Comparison of ENCODE assay signal across 22 mouse cellular contexts in the genomic region with DNA sequence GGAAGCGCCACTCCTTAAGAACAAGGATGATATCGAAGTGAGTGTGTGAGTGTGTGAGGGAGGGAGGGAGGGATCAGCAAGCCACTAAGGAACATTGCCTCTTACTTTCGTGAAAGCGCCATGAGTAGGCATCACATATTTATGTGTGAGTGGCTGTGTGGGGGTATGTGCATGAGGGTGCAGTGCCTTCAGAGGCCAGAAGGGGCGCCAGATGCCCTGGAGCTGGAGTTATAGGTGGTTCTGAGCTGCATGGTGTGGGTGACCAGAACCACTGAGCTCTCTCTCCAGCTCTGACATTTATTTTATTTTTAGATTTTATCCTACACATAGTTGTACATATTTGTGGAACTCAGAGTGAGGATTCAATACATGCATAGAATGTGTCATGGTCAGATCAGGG.
DNase-seq lines count a peak whose midpoint lies in the region; ATAC-seq and TF ChIP-seq lines count a peak whose summit lies in the region.
"Had no signal": no experiment of that assay in that cellular context is flagged by ENCODE, and none has a peak within 500 bp of the region (broad histone marks: within the 10 kb centered on the region; RNA-seq: fewer than 3 reads in every experiment).

No protein-coding gene starts in this region.

- no peaks in the 10 kb centered on the region for H3K36me3 ChIP-seq in liver, postnatal 0 days (replicated peaks; ENCODE audit: insufficient read depth, low read length)
- H3K36me3 ChIP-seq in liver, embryonic 11.5 days (ENCODE audit: control insufficient read depth, insufficient read depth, low read length): no peaks in the 10 kb centered on the region
- peaks cover 96% of the 10 kb centered on the region for H3K36me3 ChIP-seq in E14TG2a.4 (ENCODE audit: insufficient read depth, low read length)
- H3K36me3 ChIP-seq in forebrain, embryonic 13.5 days (ENCODE audit: poor library complexity, severe bottlenecking): no peaks in the 10 kb centered on the region
- H3K36me3 ChIP-seq: forebrain, embryonic 15.5 days; hindbrain, embryonic 10.5 days; limb, embryonic 12.5 days; midbrain, embryonic 12.5 days; neural tube, embryonic 13.5 days had no signal

- H3K9me3 ChIP-seq in liver, postnatal 0 days (ENCODE audit: low read length): no peaks in the 10 kb centered on the region
- H3K9me3 ChIP-seq in liver, embryonic 11.5 days (ENCODE audit: control insufficient read depth, low read length): no peaks in the 10 kb centered on the region
- H3K9me3 ChIP-seq in E14TG2a.4 (ENCODE audit: low read length): no peaks in the 10 kb centered on the region
- H3K9me3 ChIP-seq in forebrain, embryonic 13.5 days (replicated peaks): no peaks in the 10 kb centered on the region
- H3K9me3 ChIP-seq: forebrain, embryonic 15.5 days; hindbrain, embryonic 10.5 days; midbrain, embryonic 12.5 days; neural tube, embryonic 13.5 days had no signal

- WGBS in liver, postnatal 0 days (ENCODE audit: insufficient replicate concordance): 77% methylated on average over 5 of the region's 5 CpGs
- 81% methylated on average over 5 of the region's 5 CpGs for WGBS in liver, embryonic 11.5 days
- 87% methylated on average over 5 of the region's 5 CpGs for WGBS in forebrain, embryonic 13.5 days

- no peaks in the 10 kb centered on the region for H3K4me1 ChIP-seq in liver, postnatal 0 days (ENCODE audit: insufficient read depth)
- no peaks in the 10 kb centered on the region for H3K4me1 ChIP-seq in liver, embryonic 11.5 days (replicated peaks; ENCODE audit: control insufficient read depth, insufficient read depth, low read length)
- H3K4me1 ChIP-seq in E14TG2a.4 (replicated peaks; ENCODE audit: low read depth, low read length): no peaks in the 10 kb centered on the region
- no peaks in the 10 kb centered on the region for H3K4me1 ChIP-seq in forebrain, embryonic 13.5 days
- H3K4me1 ChIP-seq: forebrain, embryonic 15.5 days; hindbrain, embryonic 10.5 days; limb, embryonic 12.5 days; midbrain, embryonic 12.5 days; neural tube, embryonic 13.5 days had no signal

- H3K4me3 ChIP-seq in gastrocnemius, adult 2 months: no peak overlapping the region
- no peak overlapping the region for H3K4me3 ChIP-seq in liver, postnatal 0 days (ENCODE audit: low read depth, low read length)
- no peak overlapping the region for H3K4me3 ChIP-seq in liver, embryonic 11.5 days (ENCODE audit: low read depth, low read length)
- H3K4me3 ChIP-seq in E14TG2a.4 (replicated peaks; ENCODE audit: low read length): no peak overlapping the region
- no peak overlapping the region for H3K4me3 ChIP-seq in forebrain, embryonic 13.5 days
- H3K4me3 ChIP-seq: erythroblast, embryonic 14.5 days; forebrain, embryonic 15.5 days; hindbrain, embryonic 10.5 days; limb, embryonic 12.5 days; midbrain, embryonic 12.5 days; neural tube, embryonic 13.5 days had no signal

- H3K9ac ChIP-seq in liver, postnatal 0 days (replicated peaks): no peak overlapping the region
- H3K9ac ChIP-seq in liver, embryonic 11.5 days (ENCODE audit: low read depth, low read length): no peak overlapping the region
- H3K9ac ChIP-seq in forebrain, embryonic 13.5 days: no peak overlapping the region
- H3K9ac ChIP-seq: forebrain, embryonic 15.5 days; limb, embryonic 12.5 days; midbrain, embryonic 12.5 days; neural tube, embryonic 13.5 days had no signal

- TF ChIP-seq EP300 in liver, postnatal 0 days (IDR thresholded peaks at IDR 0.05; ENCODE audit: low read depth): no peak

- no peak for ATAC-seq in liver, postnatal 0 days
- no peak for ATAC-seq in liver, embryonic 11.5 days (replicated peaks; ENCODE audit: low FRiP score)
- no peak for ATAC-seq in forebrain, embryonic 13.5 days
- ATAC-seq: forebrain, embryonic 15.5 days had no signal

- DNase-seq in gastrocnemius, adult 2 months: no peak
- no peak for DNase-seq in gastrocnemius, postnatal 10 days
- DNase-seq in liver, postnatal 0 days: no peak
- no peak for DNase-seq in liver, embryonic 11.5 days (ENCODE audit: low spot score)
- DNase-seq in ZHBTc4 (ENCODE audit: low read depth, low spot score): peak; percentile 79
- DNase-seq in embryo, embryonic 10 days (ENCODE audit: low spot score): no peak
- DNase-seq: cerebellum, adult 9-10 months; gastrocnemius, postnatal 36 days; kidney, adult 9 months; kidney, postnatal 25 days; layer of hippocampus, adult 9-11 months; lung, adult 18-20 months; right cerebral cortex, adult 18-20 months had no signal

- peak; percentile 15; the same call in 1 of the 2 replicates for TF ChIP-seq CTCF in gastrocnemius, adult 2 months (IDR thresholded peaks at IDR 0.05)
- peak; percentile 38 for TF ChIP-seq CTCF in liver, postnatal 0 days (IDR thresholded peaks at IDR 0.05; ENCODE audit: low read depth)
- TF ChIP-seq CTCF in E14TG2a.4 (conservative IDR thresholded peaks at IDR 0.05; ENCODE audit: low read length): peak; percentile 95

- no peaks in the 10 kb centered on the region for H3K27me3 ChIP-seq in liver, postnatal 0 days (ENCODE audit: insufficient read depth, low read length)
- H3K27me3 ChIP-seq in liver, embryonic 11.5 days (replicated peaks; ENCODE audit: control insufficient read depth, insufficient read depth, low read length): no peaks in the 10 kb centered on the region
- H3K27me3 ChIP-seq in E14TG2a.4 (ENCODE audit: insufficient read depth, low read length): no peaks in the 10 kb centered on the region
- no peaks in the 10 kb centered on the region for H3K27me3 ChIP-seq in forebrain, embryonic 13.5 days
- H3K27me3 ChIP-seq: forebrain, embryonic 15.5 days; limb, embryonic 12.5 days; midbrain, embryonic 12.5 days; neural tube, embryonic 13.5 days had no signal

- H3K27ac ChIP-seq in gastrocnemius, adult 2 months: no peak overlapping the region
- H3K27ac ChIP-seq in liver, postnatal 0 days (ENCODE audit: low read depth): no peak overlapping the region
- H3K27ac ChIP-seq in liver, embryonic 11.5 days (ENCODE audit: low read depth, low read length): no peak overlapping the region
- H3K27ac ChIP-seq in forebrain, embryonic 13.5 days: no peak overlapping the region
- H3K27ac ChIP-seq: forebrain, embryonic 15.5 days; hindbrain, embryonic 10.5 days; limb, embryonic 12.5 days; macrophage; midbrain, embryonic 12.5 days; neural tube, embryonic 13.5 days had no signal

- H3K4me2 ChIP-seq in liver, postnatal 0 days (ENCODE audit: low read depth, low read length): no peak overlapping the region
- H3K4me2 ChIP-seq in liver, embryonic 11.5 days: no peak overlapping the region
- H3K4me2 ChIP-seq in forebrain, embryonic 13.5 days: no peak overlapping the region
- H3K4me2 ChIP-seq: forebrain, embryonic 15.5 days; limb, embryonic 12.5 days; midbrain, embryonic 12.5 days; neural tube, embryonic 13.5 days had no signal

- intact Hi-C loops in gastrocnemius, adult 2 months (cut with DNase I): no loop called here

Comparison
In these comparisons a context has a peak if more than half of its experiments do, and no peak if none do; other contexts are left out.
1. CTCF ChIP-seq: peak in every context shown above with its lines; median percentile 95 in E14TG2a.4; 38 in liver, postnatal 0 days; 15 in gastrocnemius, adult 2 months.